Mouse (Mus musculus) retina, embryonic 14.5 days (tissue): ENCODE measurements around the gene Gm28576.
"Not testable (repeated sequence)": the region's sequence is repeated elsewhere in the genome, so short reads cannot be mapped to it uniquely, and the experiment has no call there.

Experiments
- DNase-seq: peaks from one replicate; pipeline ENCODE4 v3.0.0-alpha.2; 2015; ENCODE audit warnings: low spot score

The Gm28576 gene

DNA sequence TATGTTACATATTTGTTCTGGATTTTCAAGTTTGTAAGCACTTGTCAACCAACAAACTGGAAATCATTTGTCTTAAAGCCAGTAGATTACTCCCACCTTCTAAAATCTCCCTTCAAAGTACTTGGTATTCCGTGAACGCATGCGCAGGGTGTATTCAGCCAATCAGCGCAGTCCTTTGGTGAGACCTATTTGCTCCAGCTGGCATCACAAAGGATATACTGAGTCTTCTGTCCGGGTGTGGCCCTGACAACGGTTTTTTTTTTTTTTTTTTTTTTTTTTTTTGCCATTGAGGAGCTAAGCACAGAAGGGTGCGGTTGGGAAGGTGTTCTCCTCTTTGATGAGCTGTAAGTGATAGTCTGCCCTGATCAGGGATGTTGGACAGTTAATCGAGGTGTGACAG lies at the start of gene Gm28576:
Gene Gm28576, plus strand, starts transcription at position 301 of the 400 bp plus-strand sequence.
- DNase-seq, result not testable (repeated sequence)
